Mouse (Mus musculus) cerebellum, adult (tissue): ENCODE results near the gene Actrt2.

ENCODE experiments used
- ATAC-seq: cut with Nextera tagmentation; 2 replicates; pipeline ENCODE4 v1.9.2; 2017; ENCODE audit warnings: mild to moderate bottlenecking, moderate library complexity, mixed read lengths; ENCODE audit not compliant: insufficient number of reproducible peaks, low FRiP score, low TSS enrichment

The Actrt2 gene

DNA sequence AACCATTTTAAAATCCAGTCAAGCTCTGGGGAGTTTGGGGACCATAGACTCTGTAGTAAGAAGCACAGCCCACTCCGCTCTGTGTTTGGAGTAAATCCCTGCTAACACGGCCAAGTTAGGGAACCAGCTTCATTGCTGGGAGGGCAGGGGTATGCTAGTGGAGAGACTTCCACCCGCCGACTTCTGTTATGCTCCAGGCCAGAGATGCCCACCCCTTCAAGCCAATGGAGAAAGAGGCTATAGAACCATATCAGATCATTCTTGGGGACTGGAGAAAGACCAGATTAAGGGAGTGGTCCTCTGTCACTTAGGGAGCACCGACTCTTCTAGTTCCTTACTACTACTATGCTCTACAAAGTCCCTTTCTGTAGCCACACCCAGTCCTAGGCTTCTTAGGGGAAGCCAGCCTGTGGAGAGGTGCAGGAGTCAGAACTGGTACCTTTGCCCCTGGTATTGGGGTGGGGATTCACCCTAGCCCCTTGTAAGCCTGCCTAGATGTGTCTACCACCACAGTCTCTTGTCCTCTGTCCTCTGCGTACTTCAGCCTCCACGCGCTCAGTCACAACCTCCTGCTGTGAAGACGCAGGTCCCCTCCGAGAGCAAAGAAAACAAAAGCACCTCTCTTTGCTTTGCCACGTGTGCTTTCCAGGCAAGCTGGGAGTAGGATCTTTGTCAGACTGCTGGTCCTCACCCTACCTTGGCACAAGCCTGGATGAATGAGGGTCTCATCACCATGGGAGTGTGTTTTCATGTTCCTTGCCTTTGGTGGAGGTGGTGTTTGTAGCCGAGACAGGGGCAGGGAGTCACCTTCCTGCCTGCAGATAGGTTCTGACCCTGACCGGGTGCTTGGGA is 27.9 kb downstream of the Actrt2 start:
- no peak for ATAC-seq

DNA sequence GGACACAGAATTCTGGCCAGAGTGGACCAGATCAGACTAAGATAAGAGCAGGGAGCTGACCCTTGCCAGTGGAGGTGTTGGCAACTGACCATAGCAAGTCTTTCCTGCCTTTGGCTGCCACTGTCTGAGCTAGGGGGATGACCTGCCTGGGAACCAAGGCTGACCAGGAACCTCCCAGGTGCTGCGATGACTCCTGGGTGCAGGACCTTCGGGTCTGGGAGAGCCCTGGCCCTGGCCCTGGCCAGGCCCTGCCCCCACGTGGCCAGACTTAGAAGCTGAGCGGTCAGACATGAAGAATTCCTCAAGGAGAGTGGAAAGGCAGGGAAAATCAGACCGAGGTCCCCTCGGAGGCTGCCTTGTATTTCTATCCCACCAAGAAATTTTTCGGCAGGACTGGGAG is 28.5 kb downstream of the Actrt2 start:
- no peak for ATAC-seq

DNA sequence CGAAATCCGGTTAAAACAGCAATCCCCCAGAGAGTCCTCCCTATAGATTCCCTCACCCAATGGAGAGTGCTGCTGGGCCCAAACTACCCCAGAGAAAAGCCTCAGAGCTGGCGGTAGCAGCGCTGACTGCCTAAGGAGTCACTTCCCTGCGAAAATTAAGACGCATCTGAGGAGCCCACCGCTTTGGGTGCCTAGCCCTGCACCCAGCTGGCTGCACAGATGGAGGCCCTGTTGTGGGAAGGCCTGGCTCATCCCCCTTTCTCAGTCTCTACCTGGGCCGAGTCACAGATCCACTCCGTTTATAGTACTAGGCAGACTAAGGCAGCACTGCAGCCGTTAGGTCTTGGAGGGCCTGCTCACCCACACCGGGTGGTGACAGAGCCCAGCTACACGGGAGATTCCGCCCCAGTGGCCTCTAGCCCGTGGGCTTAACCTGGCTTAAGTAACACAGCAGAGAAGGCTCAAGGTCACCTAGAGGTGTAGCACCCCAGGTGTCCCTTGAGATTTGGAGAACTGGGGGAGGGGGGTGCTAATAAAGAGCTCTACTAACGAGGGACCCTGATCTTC is 29.3 kb downstream of the Actrt2 start:
- ATAC-seq, result no peak

DNA sequence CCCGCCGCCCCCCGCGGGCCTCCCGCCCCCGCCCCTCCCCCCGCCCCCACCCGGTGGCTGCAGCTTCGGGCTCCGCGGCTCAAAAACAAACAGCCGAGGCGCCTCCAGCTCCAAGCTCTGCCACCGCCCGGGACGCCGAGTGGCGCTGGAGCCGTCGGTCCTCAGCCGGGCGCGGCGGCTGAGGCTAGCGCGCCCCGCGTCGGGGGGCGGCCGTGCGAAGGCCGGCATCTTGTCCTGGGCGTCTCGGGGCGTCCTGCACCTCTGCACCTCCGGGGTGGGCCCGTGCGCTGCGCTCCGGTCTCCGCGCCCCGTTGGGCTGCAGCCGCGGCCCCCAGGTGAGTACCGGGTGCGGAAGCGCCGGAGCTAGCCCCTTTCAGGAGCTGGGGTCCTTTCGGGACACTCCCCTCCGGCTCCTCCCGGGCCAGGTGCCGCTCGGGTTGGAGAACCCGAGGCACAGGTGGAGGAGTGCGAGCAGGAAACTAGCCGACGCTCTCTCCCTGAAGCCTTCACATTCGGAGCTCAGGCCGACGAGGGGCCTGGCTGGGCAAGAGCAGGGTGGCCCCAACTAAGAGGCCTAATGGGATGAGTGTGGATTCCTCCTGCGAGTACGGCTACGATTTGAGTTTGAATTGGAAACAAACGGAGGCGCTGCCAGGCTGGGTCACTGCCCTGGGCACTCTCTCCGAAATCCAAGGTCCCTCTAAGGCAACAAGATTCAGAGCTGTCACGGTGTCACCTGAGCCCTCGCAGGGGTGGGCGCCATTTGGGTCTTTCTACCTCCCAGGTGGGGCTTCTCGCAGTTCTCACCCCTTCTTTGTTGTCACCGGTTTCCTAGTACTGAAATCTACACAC is 30.0 kb downstream of the Actrt2 start:
- no peak for ATAC-seq

DNA sequence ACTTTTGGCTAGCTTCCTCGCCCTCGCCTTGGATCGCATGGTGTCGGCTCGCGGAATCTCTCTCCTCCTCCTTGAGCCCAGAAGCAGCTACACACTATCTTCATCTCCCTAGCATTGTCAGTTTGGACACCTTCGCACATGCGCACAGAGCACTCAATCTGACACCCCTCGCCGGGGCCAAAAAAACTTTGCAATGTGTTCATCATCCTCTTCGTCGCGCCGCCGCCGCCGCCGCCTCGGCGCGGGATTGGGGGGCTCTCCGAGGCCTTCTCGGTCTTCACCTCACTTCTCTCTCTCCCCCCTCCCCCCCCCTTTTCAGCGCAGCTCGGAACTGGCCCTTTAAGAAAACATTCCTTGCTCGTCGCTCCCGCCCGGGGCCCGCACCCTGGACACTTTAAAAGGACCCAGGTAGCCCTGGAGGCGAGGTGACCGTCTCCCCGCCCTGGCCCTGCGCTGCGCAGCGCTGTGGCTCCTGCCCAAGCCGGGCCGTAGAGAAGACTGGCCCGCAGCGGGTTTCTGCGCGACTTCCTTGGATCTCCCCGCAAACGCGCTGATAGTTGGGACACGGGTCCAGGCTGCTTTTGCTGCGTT is 30.9 kb downstream of the Actrt2 start, which contains the start of gene Prdm16:
TSS of gene Prdm16 (minus strand) at position 153 of the 591 bp plus-strand sequence.
- ATAC-seq, result no peak

DNA sequence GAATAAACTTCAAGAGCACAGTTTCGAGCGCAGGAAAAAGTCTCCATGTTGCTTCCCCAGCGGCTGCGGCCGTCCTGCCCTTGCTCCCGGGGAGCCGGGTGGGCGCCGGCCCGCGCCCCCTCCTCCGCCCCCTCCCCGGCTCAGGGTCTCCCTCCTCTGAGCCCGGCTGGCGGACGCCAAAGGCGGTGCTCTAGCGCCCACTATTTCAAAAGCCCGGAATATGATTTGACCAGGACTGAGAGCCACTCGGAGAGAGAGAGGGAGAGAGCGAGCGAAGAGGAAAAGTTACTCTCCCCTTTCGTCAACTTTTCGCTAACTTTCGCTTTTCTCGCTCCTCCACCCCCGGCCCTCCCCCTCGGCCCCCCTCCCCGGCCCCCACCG is 31.6 kb downstream of the Actrt2 start:
- no peak for ATAC-seq

DNA sequence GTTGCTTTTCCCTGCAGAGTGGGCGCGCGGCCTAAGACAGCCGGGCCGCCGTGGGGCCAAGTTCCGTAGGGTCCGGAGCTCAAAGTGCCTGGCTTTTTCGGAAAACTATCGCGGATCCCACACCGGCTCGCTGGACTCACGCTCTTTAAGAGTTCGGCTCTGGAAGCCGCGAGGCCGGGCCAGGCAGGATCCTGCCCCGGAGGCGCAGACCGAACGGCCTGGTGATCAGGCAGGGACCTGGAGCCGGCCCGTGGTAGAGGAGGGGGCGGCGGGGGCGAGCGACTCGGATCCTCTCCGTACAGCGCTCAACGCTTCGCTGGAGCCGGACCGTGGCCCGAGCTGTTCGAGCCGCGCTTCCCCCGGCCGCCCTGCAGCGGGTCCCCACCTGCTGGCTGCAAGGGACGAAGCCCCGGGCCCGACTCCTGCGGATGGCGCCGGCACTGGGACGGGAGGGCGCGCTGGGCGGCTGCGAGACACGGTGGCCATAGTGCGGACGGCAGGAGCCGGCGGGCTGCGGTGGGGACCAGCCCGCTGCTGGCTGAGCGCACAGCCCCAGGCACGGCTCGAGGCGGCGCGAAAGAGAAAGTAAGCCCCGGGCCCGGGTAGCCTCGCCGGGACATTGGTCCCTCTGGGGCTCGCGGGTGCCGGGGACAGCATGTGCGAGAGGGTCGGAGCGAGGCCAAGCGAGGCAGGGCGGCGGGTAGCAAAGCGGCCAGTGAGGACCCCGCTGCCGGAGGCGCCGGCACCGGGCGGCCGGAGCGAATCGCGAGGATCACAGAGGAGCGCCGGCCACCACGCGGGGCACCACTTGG is 32.2 kb downstream of the Actrt2 start:
- no peak for ATAC-seq

DNA sequence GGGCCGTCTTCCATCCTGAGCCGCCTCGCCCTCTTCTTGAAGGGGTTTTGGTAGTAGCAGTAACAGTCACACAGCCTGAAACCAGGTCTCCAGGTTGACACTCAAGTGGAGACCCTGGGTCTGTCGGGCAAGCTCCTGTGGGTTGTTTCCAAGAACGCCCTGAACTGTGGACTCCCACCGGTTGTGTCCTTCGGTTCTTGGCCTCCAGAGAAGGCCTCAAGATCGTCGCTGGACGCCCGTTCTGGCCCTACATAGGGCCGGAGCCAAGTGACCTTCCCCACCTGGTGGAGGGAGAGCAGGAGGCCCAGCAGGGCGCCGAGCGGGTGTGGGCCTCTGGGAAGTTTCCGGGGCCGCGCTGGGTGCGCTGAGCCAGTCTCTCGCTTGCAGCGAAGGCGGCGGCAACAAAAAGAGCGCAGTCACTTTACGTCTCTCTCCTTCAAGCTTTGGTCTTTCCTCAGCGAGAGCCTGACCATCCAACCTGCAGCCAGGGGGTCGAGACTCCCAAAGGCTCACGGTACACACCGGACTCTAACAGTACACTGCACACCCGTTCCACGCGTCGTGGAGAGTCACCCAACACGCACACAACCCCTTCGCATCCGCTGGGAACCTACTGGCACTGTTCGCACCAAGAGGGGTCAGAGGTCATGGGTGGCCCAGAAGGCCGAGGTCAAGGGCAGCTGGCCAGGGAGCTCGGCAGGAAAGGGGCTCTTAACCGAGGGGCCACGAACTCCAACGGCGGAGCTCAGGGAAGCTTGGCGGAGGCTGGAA is 33.0 kb downstream of the Actrt2 start:
- ATAC-seq, result no peak

DNA sequence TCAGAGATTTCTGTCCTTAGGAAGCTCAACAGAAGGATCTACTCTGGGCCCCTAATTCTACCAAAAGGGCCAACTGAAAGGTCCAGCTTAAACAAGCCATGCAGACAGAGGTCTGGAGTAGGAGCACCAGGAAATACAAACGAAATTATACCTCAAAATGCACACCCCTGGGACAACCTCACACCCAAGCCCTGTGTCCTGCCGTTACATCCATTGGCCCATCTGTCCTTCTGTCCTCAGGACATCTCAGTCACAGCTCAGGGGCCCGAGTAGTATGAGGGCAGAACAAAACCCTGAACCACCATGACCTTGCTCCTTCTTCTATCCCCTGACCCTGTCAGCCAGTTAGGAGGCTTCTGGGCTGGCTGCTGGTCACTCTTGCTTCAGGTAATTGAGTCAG is 33.7 kb downstream of the Actrt2 start:
- ATAC-seq, result no peak

DNA sequence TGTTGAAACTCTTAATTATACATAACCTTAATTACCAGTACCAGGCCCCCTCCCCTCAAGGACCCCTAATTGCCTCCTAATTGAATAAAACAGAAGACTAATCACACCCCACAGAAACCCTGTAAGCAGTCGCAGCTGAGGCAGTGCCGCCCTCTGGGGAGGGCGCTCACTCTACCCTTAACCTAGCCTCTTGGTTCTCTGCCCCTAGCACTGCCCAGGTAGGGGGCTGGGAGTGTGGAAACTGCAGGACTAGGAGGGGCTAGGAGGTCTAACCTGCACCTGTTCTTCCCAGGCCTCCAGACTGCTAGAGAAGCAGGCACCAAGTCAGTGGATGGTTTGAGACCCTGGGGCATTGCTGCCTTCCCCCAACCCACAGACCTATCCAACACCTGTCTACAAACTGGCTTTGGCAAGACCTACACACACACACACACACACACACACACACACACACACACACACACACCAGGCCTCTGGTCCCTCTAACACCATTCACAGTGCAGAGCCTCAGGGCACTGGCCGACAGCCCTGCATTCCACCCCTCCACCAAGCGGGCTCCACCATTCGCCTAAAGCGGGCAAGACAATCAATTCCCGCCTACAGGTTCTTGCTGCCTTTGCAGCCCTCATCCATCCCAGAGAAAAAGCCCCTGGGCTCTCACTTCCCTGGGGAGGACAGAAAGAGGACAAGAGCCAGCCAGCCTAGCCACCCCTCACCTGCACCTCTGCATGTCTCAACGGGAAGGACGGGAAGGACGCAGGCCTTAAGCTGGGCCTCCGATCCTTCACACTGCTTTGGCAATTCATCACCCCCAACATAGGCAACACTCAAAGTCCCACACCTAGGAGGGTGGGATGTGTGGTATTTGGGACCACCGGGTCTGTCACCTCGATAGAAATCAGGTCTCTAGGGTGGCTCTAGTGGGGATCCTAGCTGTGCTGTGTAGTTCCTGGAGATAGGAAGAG is 34.6 kb downstream of the Actrt2 start:
- no peak for ATAC-seq

DNA sequence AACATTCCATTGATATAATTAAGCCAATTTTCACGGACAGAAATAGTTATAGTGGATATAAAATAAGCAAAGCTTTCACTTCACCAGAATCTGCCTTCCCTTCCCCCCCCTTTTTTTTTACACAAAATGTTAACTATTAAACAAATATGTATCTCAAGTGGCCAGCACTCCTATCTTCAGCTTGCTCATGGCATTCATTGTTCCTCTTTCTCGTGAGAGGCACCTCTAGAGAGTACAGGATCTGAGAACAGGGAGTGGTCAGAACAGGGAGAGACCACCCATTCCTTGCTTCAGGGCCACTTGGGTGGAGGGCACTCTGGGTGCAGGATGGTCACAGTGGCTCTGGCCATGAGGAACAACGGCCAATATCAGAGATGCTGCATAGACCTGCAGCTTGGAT is 36.9 kb downstream of the Actrt2 start:
- ATAC-seq, result no peak

DNA sequence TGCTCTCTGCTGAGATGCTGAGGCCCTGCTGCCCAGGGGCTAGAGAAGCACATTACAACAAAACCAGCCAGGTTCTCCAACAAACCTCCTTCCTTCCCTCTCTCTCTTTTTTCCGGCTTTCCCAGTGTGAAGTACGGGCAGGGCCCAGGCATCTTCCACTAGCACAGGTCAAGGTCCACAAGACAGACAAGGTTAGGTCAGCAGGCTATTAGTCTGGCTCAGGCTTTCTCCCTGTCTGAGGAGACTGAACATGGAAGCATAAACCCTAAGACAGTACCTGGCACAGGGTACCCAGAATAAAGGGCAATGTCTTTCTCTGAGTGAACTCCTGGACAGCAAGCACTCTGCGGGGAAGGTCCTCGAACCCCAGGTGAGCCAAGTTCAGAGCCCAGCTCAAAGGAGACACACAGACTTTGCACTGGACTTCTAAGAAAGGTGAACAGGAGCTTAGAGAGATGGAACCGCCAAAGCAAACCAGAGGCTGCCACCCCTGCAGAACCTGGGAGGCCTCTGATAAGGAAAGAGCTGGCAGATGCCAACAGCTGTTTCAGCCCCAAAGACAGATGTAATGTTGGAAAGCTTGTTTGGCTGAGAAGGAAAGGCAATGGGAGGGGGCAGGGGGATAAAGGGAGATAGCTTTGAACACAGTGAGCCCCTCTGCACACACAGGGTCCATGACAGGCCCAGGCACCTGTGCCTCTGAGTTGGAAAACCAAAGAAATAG is 40.1 kb downstream of the Actrt2 start:
- ATAC-seq, result no peak

DNA sequence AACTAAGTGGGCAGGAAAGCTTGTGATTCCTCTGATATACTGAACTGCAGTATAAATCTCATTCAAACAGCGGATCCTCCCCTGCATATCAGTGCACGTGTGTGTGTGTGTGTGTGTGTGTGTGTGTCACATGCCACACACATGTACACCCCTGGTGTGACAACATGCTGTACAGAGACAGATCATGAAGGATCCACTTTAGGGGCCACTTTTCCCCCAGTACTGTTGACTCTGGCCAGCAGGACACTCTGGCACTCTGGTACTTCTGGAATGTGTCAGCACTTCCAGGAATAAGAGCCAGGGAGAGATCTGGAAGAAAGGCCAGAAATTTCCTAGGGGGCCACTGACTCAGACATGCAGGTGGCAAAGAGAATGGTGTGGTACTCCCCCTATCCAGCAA is 41.4 kb downstream of the Actrt2 start:
- ATAC-seq, result no peak

DNA sequence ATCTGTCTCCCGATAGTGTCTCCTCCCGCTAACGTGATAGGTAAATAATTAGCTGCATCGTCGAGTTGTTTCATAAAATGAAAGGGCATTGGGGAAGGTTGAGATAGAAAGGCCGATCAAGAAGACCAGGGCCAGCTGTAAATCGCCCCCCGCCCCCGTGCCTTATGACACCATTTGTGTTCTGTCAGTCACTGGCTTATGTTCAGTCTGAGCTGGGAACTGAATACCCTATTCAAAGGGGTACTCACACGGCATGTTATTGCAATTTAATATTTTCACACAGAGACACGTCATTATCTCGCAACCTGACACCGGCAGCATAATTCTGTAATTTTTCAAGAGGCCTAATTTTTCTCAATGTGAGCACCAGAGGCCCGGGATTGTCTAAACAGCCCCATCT is 42.0 kb downstream of the Actrt2 start:
- no peak for ATAC-seq

DNA sequence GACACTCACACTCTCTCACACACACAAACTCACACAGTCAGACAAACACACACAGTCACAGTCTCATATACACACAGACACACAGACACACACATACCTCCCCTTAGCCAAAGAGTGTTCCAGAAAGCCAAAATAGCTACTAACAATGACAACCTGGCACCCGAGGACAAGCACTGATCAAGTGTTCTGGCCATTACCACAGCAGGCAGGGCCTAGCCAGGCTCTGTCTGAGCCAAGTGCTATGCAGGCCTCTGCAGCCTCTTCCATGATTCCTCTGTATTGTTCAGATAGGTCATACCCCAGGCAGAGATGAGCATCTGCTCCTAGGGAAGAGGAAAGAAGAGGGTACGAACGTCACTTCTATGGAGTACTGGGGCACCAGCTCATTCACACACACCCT is 44.4 kb downstream of the Actrt2 start:
- ATAC-seq, result no peak

DNA sequence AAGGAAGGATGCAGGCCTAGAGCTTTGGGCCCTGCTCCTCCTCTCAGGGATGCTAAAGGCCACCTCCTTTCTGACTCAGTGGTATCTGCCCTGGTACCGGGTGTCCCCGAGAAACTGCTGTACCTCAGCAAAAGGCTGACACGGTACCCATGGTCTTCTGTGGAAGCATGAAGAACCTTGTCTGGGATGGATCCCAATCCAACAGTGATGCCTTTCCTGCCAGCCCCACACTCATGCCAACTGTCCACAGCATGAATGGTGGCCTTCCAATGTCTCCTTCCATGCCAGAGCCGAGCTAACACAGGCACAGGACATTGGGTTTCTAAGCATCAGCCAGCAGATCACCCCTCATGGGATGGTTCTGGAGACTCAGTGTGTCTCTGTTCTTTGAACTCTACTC is 45.1 kb downstream of the Actrt2 start:
- ATAC-seq, result no peak
